Mouse (Mus musculus): ENCODE measurements around the gene Scube1. TPM values are rescaled to one million over a fixed set of nuclear protein-coding genes. Genes with fewer than 3 reads are reported as not detected.

Scube1 gene
- polyA plus RNA-seq, 1 experiment from 2014 or later, result 3.6 TPM

- Histone ChIP-seq H3K4me3 (ENCODE audit: low read length) (no peak overlapping the region), H3K4me1 (ENCODE audit: control insufficient read depth, insufficient read depth, low read length) (no peaks in the 10 kb centered on the region; the same call in 1 of the 2 replicates), H3K9ac (ENCODE audit: low read depth, low read length) (no peak overlapping the region), H3K4me2 (ENCODE audit: low read depth, low read length) (no peak overlapping the region), H3K27ac (ENCODE audit: low read length) (no peak overlapping the region), H3K9me3 (ENCODE audit: control insufficient read depth, low read length) (no peaks in the 10 kb centered on the region), H3K36me3 (ENCODE audit: control insufficient read depth, insufficient read depth, low read length) (no peaks in the 10 kb centered on the region), H3K27me3 (replicated peaks; ENCODE audit: control insufficient read depth, insufficient read depth, low read length) (no peaks in the 10 kb centered on the region)
- no peak for ATAC-seq
- whole genome bisulfite sequencing, result 71% methylated on average over 4 of the region's 4 CpGs
Observed at GRCm38 (mm10) chr15:83601185-83601584, 123.6 kb downstream of the Scube1 start.

- H3K4me1 ChIP-seq (ENCODE audit: control insufficient read depth, insufficient read depth, low read length), result peaks cover 23% of the 10 kb centered on the region
- no peaks in the 10 kb centered on the region for H3K27me3 ChIP-seq (replicated peaks; ENCODE audit: control insufficient read depth, insufficient read depth, low read length)
- no peaks in the 10 kb centered on the region for H3K9me3 ChIP-seq (ENCODE audit: control insufficient read depth, low read length)
- no peak overlapping the region for H3K4me2 ChIP-seq (ENCODE audit: low read depth, low read length)
- 83% methylated on average over 4 of the region's 4 CpGs for WGBS
- no peak overlapping the region for H3K4me3 ChIP-seq (ENCODE audit: low read length)
- no peak for ATAC-seq
- H3K36me3 ChIP-seq (ENCODE audit: control insufficient read depth, insufficient read depth, low read length), result no peaks in the 10 kb centered on the region
- H3K9ac ChIP-seq (ENCODE audit: low read depth, low read length), result no peak overlapping the region
- no peak overlapping the region for H3K27ac ChIP-seq (ENCODE audit: low read length)
Observed at GRCm38 (mm10) chr15:83596833-83597232, 128.0 kb downstream of the Scube1 start.

GRCm38 (mm10) chr15:83595364-83595711 lies 129.5 kb downstream of the Scube1 start:
- no peaks in the 10 kb centered on the region for H3K36me3 ChIP-seq (ENCODE audit: control insufficient read depth, insufficient read depth, low read length)
- WGBS, result 33% methylated on average over 7 of the region's 7 CpGs

GRCm38 (mm10) chr15:83594513-83595363 lies 130.1 kb downstream of the Scube1 start, which contains the start of gene Ttll12:
Gene Ttll12 (minus strand): TSS chr15:83595157.
- Histone ChIP-seq H3K27ac (ENCODE audit: low read length) (peak within 1 kb of the TSS; percentile 23; the same call in 1 of the 2 replicates), H3K9ac (ENCODE audit: low read depth, low read length) (peak within 1 kb of the TSS; percentile 85), H3K4me2 (ENCODE audit: low read depth, low read length) (peak within 1 kb of the TSS; percentile 90), H3K4me3 (ENCODE audit: low read length) (peak within 1 kb of the TSS; percentile 88), H3K27me3 (replicated peaks; ENCODE audit: control insufficient read depth, insufficient read depth, low read length) (no peaks in the 10 kb centered on the region), H3K9me3 (ENCODE audit: control insufficient read depth, low read length) (no peaks in the 10 kb centered on the region), H3K4me1 (ENCODE audit: control insufficient read depth, insufficient read depth, low read length) (peaks cover 34% of the 10 kb centered on the region), H3K36me3 (ENCODE audit: control insufficient read depth, insufficient read depth, low read length) (no peaks in the 10 kb centered on the region)
- WGBS, result under 1% methylated on average over 68 of the region's 68 CpGs
- ATAC-seq, result peak; percentile 90

More at GRCm38 (mm10) chr15:83595364-83595711, 129.5 kb downstream of the Scube1 start:
- no peak for ATAC-seq
- Histone ChIP-seq H3K4me2 (ENCODE audit: low read depth, low read length) (peak overlapping the region; percentile 90), H3K9me3 (ENCODE audit: control insufficient read depth, low read length) (no peaks in the 10 kb centered on the region), H3K27me3 (replicated peaks; ENCODE audit: control insufficient read depth, insufficient read depth, low read length) (no peaks in the 10 kb centered on the region), H3K4me1 (ENCODE audit: control insufficient read depth, insufficient read depth, low read length) (peaks cover 28% of the 10 kb centered on the region), H3K9ac (ENCODE audit: low read depth, low read length) (peak overlapping the region; percentile 85), H3K4me3 (ENCODE audit: low read length) (peak overlapping the region; percentile 88), H3K27ac (ENCODE audit: low read length) (no peak overlapping the region)

- peak overlapping the region; percentile 8; the same call in 1 of the 2 replicates for H3K27ac ChIP-seq (ENCODE audit: low read length)
- H3K4me2 ChIP-seq (ENCODE audit: low read depth, low read length), result peak overlapping the region; percentile 90
- peak overlapping the region; percentile 88 for H3K4me3 ChIP-seq (ENCODE audit: low read length)
- H3K9ac ChIP-seq (ENCODE audit: low read depth, low read length), result peak overlapping the region; percentile 85
- WGBS, result 13% methylated on average over 19 of the region's 19 CpGs
- peak; percentile 76 for ATAC-seq
- H3K27me3 ChIP-seq (replicated peaks; ENCODE audit: control insufficient read depth, insufficient read depth, low read length), result no peaks in the 10 kb centered on the region
- H3K36me3 ChIP-seq (ENCODE audit: control insufficient read depth, insufficient read depth, low read length), result no peaks in the 10 kb centered on the region
- peaks cover 34% of the 10 kb centered on the region for H3K4me1 ChIP-seq (ENCODE audit: control insufficient read depth, insufficient read depth, low read length)
- no peaks in the 10 kb centered on the region for H3K9me3 ChIP-seq (ENCODE audit: control insufficient read depth, low read length)
Observed at GRCm38 (mm10) chr15:83593702-83594512, 130.9 kb downstream of the Scube1 start.

- Histone ChIP-seq H3K4me3 (ENCODE audit: low read length) (no peak overlapping the region), H3K4me2 (ENCODE audit: low read depth, low read length) (no peak overlapping the region; the same call in 1 of the 2 replicates), H3K9me3 (ENCODE audit: control insufficient read depth, low read length) (no peaks in the 10 kb centered on the region), H3K4me1 (ENCODE audit: control insufficient read depth, insufficient read depth, low read length) (peaks cover 34% of the 10 kb centered on the region), H3K36me3 (ENCODE audit: control insufficient read depth, insufficient read depth, low read length) (no peaks in the 10 kb centered on the region), H3K9ac (ENCODE audit: low read depth, low read length) (peak overlapping the region; percentile 50), H3K27ac (ENCODE audit: low read length) (peak overlapping the region; percentile 52; the same call in 1 of the 2 replicates), H3K27me3 (replicated peaks; ENCODE audit: control insufficient read depth, insufficient read depth, low read length) (no peaks in the 10 kb centered on the region)
- no peak for ATAC-seq
Observed at GRCm38 (mm10) chr15:83593189-83593585, 131.6 kb downstream of the Scube1 start.

DNA sequence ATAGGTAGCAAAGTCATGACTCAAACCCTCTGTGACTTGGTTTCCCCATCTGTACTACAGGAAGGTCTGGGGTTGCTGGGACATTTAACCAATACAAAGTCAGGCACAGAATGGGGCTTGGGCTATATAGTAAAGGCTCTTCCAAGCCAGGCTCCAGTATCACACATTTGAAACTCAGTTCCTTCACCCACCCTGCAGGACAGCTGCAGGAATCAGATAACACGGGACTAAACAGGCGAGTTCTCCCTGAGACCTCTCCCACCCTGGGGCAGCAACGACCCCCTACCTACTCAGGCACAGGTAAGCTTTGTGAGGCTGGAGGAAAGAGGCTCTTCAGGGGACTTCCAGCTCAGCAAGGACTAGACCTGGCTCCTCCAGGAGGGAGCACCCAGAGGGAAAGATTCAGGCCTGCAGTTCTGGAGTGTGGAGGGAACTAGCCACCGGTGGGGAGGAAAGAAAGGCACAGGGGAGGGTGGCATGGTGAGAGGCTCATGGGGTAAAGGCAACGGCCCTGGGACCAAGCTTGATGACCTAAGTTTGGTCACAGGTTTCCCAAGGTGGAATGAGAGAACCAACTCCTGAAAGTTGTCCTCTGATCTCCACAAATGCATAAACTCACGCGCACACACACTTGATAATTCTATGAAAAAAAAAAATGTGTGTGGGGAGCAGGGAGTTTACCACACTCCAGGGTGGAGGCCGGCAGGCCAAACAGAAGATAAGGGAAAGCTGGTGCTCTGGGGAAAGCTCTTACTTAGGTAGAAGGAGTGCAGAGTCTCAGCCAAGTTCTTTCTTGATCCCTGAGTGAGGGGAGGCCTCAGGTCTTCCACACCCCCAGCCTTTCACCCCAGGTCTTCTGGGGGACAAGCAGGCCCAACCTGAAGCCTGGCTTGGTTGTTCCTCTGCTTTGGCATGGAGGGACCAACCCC lies 132.3 kb downstream of the Scube1 start:
- Histone ChIP-seq H3K4me1 (ENCODE audit: control insufficient read depth, insufficient read depth, low read length) (peaks cover 34% of the 10 kb centered on the region), H3K4me2 (ENCODE audit: low read depth, low read length) (no peak overlapping the region), H3K27ac (ENCODE audit: low read length) (peak overlapping the region; percentile 52; the same call in 1 of the 2 replicates), H3K4me3 (ENCODE audit: low read length) (no peak overlapping the region), H3K9ac (ENCODE audit: low read depth, low read length) (peak overlapping the region; percentile 50), H3K27me3 (replicated peaks; ENCODE audit: control insufficient read depth, insufficient read depth, low read length) (no peaks in the 10 kb centered on the region), H3K9me3 (ENCODE audit: control insufficient read depth, low read length) (no peaks in the 10 kb centered on the region), H3K36me3 (ENCODE audit: control insufficient read depth, insufficient read depth, low read length) (no peaks in the 10 kb centered on the region)
- WGBS, result 70% methylated on average over 8 of the region's 8 CpGs
- ATAC-seq, result no peak

DNA sequence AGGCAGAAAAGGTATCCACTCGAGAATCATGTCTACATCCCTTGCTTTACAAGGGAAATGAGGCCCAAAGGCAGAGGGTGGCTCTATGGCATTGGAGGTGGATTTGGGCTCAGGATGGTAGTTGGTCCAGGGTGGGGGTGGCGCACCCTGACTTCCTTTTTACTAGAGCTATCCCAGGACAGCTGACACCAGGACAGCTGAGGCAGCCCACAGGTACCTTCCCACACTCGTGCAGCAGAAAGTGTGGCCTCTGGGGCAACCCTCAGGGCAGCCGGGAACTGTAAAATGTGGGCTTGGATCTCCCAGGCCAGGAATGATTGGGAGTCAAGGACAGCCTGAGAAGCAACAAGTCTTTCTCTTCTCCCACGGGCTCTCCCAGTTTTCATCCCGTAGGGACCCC lies 133.1 kb downstream of the Scube1 start:
- no peak for ATAC-seq
- Histone ChIP-seq H3K9me3 (ENCODE audit: control insufficient read depth, low read length) (no peaks in the 10 kb centered on the region), H3K27ac (ENCODE audit: low read length) (no peak overlapping the region), H3K27me3 (replicated peaks; ENCODE audit: control insufficient read depth, insufficient read depth, low read length) (no peaks in the 10 kb centered on the region), H3K4me1 (ENCODE audit: control insufficient read depth, insufficient read depth, low read length) (peaks cover 34% of the 10 kb centered on the region), H3K36me3 (ENCODE audit: control insufficient read depth, insufficient read depth, low read length) (peaks cover 3% of the 10 kb centered on the region), H3K4me3 (ENCODE audit: low read length) (no peak overlapping the region), H3K9ac (ENCODE audit: low read depth, low read length) (no peak overlapping the region), H3K4me2 (ENCODE audit: low read depth, low read length) (no peak overlapping the region)
- 83% methylated on average over 6 of the region's 6 CpGs for WGBS

Data from intestine, embryonic 16.5 days (tissue).